Mouse (Mus musculus) liver, embryonic 15.5 days (tissue): Measurements from ENCODE around the gene Plekhh3. TPM values are rescaled to one million over a fixed set of nuclear protein-coding genes. Genes with fewer than 3 reads are reported as not detected.
A peak's percentile ranks its signal among the peaks of the same experiment; 100 is the strongest.
"Not testable (repeated sequence)": the region's sequence is repeated elsewhere in the genome, so short reads cannot be mapped to it uniquely, and the experiment has no call there.

ENCODE experiments used
- ATAC-seq: fragments of 200-750 bp; cut with Nextera tagmentation; 2 replicates; pipeline ENCODE4 v1.8.0; 2017; ENCODE audit warnings: moderate number of reproducible peaks, mild to moderate bottlenecking, moderate library complexity; ENCODE audit not compliant: insufficient read depth
- H3K27ac ChIP-seq: fragments of 300-500 bp; sonication (generic); replicated peaks from 2 replicates; pipeline ENCODE4 v1.5.1; 2015; ENCODE audit warnings: mild to moderate bottlenecking, inconsistent platforms
- H3K27me3 ChIP-seq: fragments of 300-500 bp; sonication (generic); 2 replicates; pipeline ENCODE4 v1.6.1; 2015; ENCODE audit warnings: mild to moderate bottlenecking, inconsistent platforms
- H3K36me3 ChIP-seq: fragments of 300-500 bp; sonication (generic); replicated peaks from 2 replicates; pipeline ENCODE4 v1.6.1; 2015; ENCODE audit warnings: moderate library complexity, mild to moderate bottlenecking, inconsistent platforms
- H3K4me1 ChIP-seq: fragments of 300-500 bp; sonication (generic); replicated peaks from 2 replicates; pipeline ENCODE4 v1.6.1; 2015; ENCODE audit warnings: inconsistent platforms
- H3K4me2 ChIP-seq: fragments of 300-500 bp; sonication (generic); 2 replicates; pipeline ENCODE4 v1.6.1; 2015; ENCODE audit warnings: moderate library complexity, mild to moderate bottlenecking, inconsistent platforms
- H3K4me3 ChIP-seq: fragments of 300-500 bp; sonication (generic); replicated peaks from 2 replicates; pipeline ENCODE4 v1.5.1; 2015; ENCODE audit warnings: mild to moderate bottlenecking, inconsistent platforms
- H3K9ac ChIP-seq: fragments of 300-500 bp; sonication (generic); 2 replicates; pipeline ENCODE4 v1.6.1; 2015; ENCODE audit warnings: moderate library complexity, mild to moderate bottlenecking, inconsistent platforms
- H3K9me3 ChIP-seq: fragments of 300-500 bp; sonication (generic); replicated peaks from 2 replicates; pipeline ENCODE4 v1.6.1; 2016; ENCODE audit warnings: inconsistent platforms
- WGBS: fragments of 180-500 bp; shearing (Covaris S2); methylation state at CpG from one replicate; pipeline ENCODE4 v1.1.7; 2015; ENCODE audit warnings: mixed read lengths; ENCODE audit not compliant: insufficient replicate concordance; 5-methylcytosine and 5-hydroxymethylcytosine counted together
- polyA plus RNA-seq: library from polyadenylated mRNA; unstranded; fragments of >200 nt; fragmentation: Nextera tagmentation; extraction: Ambion mirVana; gene quantifications from 2 replicates; pipeline ENCODE4 v1.2.1, GENCODE M21; 2015

Plekhh3 gene
- polyA plus RNA-seq, 1 experiment from 2014 or later = 1.5 TPM

GRCm38 (mm10) chr11:101162301-101162700 is 8.8 kb downstream of the Plekhh3 start:
- Histone ChIP-seq H3K9ac (no peak overlapping the region), H3K4me3 (no peak overlapping the region), H3K27me3 (peaks cover 97% of the 10 kb centered on the region)

GRCm38 (mm10) chr11:101161551-101161950 is 9.6 kb downstream of the Plekhh3 start:
- ATAC-seq = no peak
- Histone ChIP-seq H3K9ac (no peak overlapping the region), H3K4me3 (no peak overlapping the region), H3K4me2 (no peak overlapping the region), H3K27ac (no peak overlapping the region), H3K36me3 (0 out of 2 replicates have a peak, but pooled peaks cover 4% of the 10 kb centered on the region), H3K4me1 (peaks cover 21% of the 10 kb centered on the region), H3K9me3 (no peaks in the 10 kb centered on the region), H3K27me3 (peaks cover 96% of the 10 kb centered on the region)
- WGBS = 70% methylated on average over 15 of the region's 15 CpGs

More at GRCm38 (mm10) chr11:101162301-101162700, 8.8 kb downstream of the Plekhh3 start:
- Histone ChIP-seq H3K36me3 (0 out of 2 replicates have a peak, but pooled peaks cover 4% of the 10 kb centered on the region), H3K9me3 (no peaks in the 10 kb centered on the region), H3K27ac (no peak overlapping the region), H3K4me2 (no peak overlapping the region), H3K4me1 (peaks cover 21% of the 10 kb centered on the region)
- WGBS = 45% methylated on average over 5 of the region's 5 CpGs
- ATAC-seq = no peak

- Histone ChIP-seq H3K4me1 (peaks cover 22% of the 10 kb centered on the region), H3K27me3 (peaks cover 96% of the 10 kb centered on the region)
- H3K4me3 ChIP-seq, H3K36me3 ChIP-seq, H3K9ac ChIP-seq, H3K27ac ChIP-seq, H3K4me2 ChIP-seq, H3K9me3 ChIP-seq, ATAC-seq: not testable (repeated sequence)
- WGBS = 53% methylated on average over 8 of the region's 8 CpGs
Measured at GRCm38 (mm10) chr11:101160981-101161505, 10.1 kb downstream of the Plekhh3 start.

GRCm38 (mm10) chr11:101160151-101160550 is 11.0 kb downstream of the Plekhh3 start:
- peaks cover 24% of the 10 kb centered on the region for H3K4me1 ChIP-seq

GRCm38 (mm10) chr11:101155728-101156371 is 15.3 kb downstream of the Plekhh3 start, which contains the start of gene Tubg2:
Gene Tubg2, plus strand, starts transcription at chr11:101155907.
- no peak for ATAC-seq
- peaks cover 60% of the 10 kb centered on the region for H3K27me3 ChIP-seq
- H3K9me3 ChIP-seq = no peaks in the 10 kb centered on the region
- no peak within 1 kb of the TSS for H3K27ac ChIP-seq
- no peaks in the 10 kb centered on the region for H3K36me3 ChIP-seq
- peak within 1 kb of the TSS; percentile 28 for H3K4me3 ChIP-seq
- peak within 1 kb of the TSS; percentile 61 for H3K4me2 ChIP-seq
- H3K9ac ChIP-seq = no peak within 1 kb of the TSS
- WGBS = 3% methylated on average over 36 of the region's 36 CpGs
- peaks cover 6% of the 10 kb centered on the region; the same call in 1 of the 2 replicates for H3K4me1 ChIP-seq

More at GRCm38 (mm10) chr11:101160151-101160550, 11.0 kb downstream of the Plekhh3 start:
- not testable (repeated sequence) for H3K4me2 ChIP-seq, H3K36me3 ChIP-seq, H3K9me3 ChIP-seq, H3K9ac ChIP-seq, ATAC-seq, H3K4me3 ChIP-seq, H3K27ac ChIP-seq
- 56% methylated on average over 10 of the region's 10 CpGs for WGBS
- H3K27me3 ChIP-seq = peaks cover 96% of the 10 kb centered on the region

GRCm38 (mm10) chr11:101155151-101155550 is 16.0 kb downstream of the Plekhh3 start:
- Histone ChIP-seq H3K27me3 (peaks cover 54% of the 10 kb centered on the region), H3K27ac (no peak overlapping the region), H3K4me2 (no peak overlapping the region), H3K36me3 (no peaks in the 10 kb centered on the region), H3K9me3 (no peaks in the 10 kb centered on the region), H3K4me1 (peaks cover 6% of the 10 kb centered on the region; the same call in 1 of the 2 replicates), H3K9ac (no peak overlapping the region), H3K4me3 (no peak overlapping the region)
- 63% methylated on average over 6 of the region's 6 CpGs for WGBS
- no peak for ATAC-seq

GRCm38 (mm10) chr11:101154648-101155047 is 16.5 kb downstream of the Plekhh3 start:
- no peak overlapping the region for H3K9ac ChIP-seq
- no peaks in the 10 kb centered on the region for H3K36me3 ChIP-seq
- H3K4me2 ChIP-seq = no peak overlapping the region
- no peak overlapping the region for H3K4me3 ChIP-seq
- H3K27me3 ChIP-seq = peaks cover 50% of the 10 kb centered on the region
- ATAC-seq = no peak
- no peaks in the 10 kb centered on the region for H3K9me3 ChIP-seq
- no peak overlapping the region for H3K27ac ChIP-seq
- H3K4me1 ChIP-seq = peaks cover 6% of the 10 kb centered on the region; the same call in 1 of the 2 replicates

GRCm38 (mm10) chr11:101152825-101153224 is 18.3 kb downstream of the Plekhh3 start:
- WGBS = 68% methylated on average over 1 of the region's 1 CpGs
- ATAC-seq = no peak
- Histone ChIP-seq H3K4me2 (no peak overlapping the region), H3K9me3 (no peaks in the 10 kb centered on the region), H3K4me1 (peaks cover 6% of the 10 kb centered on the region; the same call in 1 of the 2 replicates), H3K36me3 (no peaks in the 10 kb centered on the region), H3K27ac (no peak overlapping the region), H3K4me3 (no peak overlapping the region), H3K27me3 (peaks cover 32% of the 10 kb centered on the region), H3K9ac (no peak overlapping the region)

- Histone ChIP-seq H3K36me3 (no peaks in the 10 kb centered on the region), H3K9me3 (no peaks in the 10 kb centered on the region), H3K4me3 (no peak overlapping the region), H3K4me1 (peaks cover 6% of the 10 kb centered on the region; the same call in 1 of the 2 replicates), H3K9ac (no peak overlapping the region), H3K4me2 (no peak overlapping the region), H3K27me3 (peaks cover 20% of the 10 kb centered on the region), H3K27ac (no peak overlapping the region)
- no peak for ATAC-seq
- WGBS = 43% methylated on average over 2 of the region's 2 CpGs
Measured at GRCm38 (mm10) chr11:101151063-101151462, 20.1 kb downstream of the Plekhh3 start.

- H3K9ac ChIP-seq = no peak overlapping the region
- 61% methylated on average over 9 of the region's 9 CpGs for WGBS
- no peak overlapping the region for H3K4me2 ChIP-seq
- peaks cover 11% of the 10 kb centered on the region; the same call in 1 of the 2 replicates for H3K27me3 ChIP-seq
- no peaks in the 10 kb centered on the region for H3K4me1 ChIP-seq
- no peaks in the 10 kb centered on the region for H3K9me3 ChIP-seq
- H3K27ac ChIP-seq = no peak overlapping the region
- H3K36me3 ChIP-seq = no peaks in the 10 kb centered on the region
- H3K4me3 ChIP-seq = no peak overlapping the region
- ATAC-seq = no peak
Measured at GRCm38 (mm10) chr11:101149178-101150105, 21.7 kb downstream of the Plekhh3 start.

GRCm38 (mm10) chr11:101148751-101149150 is 22.4 kb downstream of the Plekhh3 start:
- no peak overlapping the region for H3K27ac ChIP-seq
- H3K4me3 ChIP-seq = no peak overlapping the region
- H3K4me1 ChIP-seq = no peaks in the 10 kb centered on the region; the same call in 1 of the 2 replicates
- no peak for ATAC-seq
- H3K36me3 ChIP-seq = no peaks in the 10 kb centered on the region
- H3K9me3 ChIP-seq = no peaks in the 10 kb centered on the region
- H3K27me3 ChIP-seq = peaks cover 14% of the 10 kb centered on the region
- no peak overlapping the region for H3K9ac ChIP-seq
- H3K4me2 ChIP-seq = no peak overlapping the region
- 63% methylated on average over 10 of the region's 10 CpGs for WGBS
